Mouse (Mus musculus) mesoderm, embryonic 11.5 days (tissue): ENCODE measurements around the gene Slc25a33.

ENCODE experiments used
- DNase-seq: peaks from one replicate; pipeline ENCODE4 v3.0.0-alpha.2; 2012; ENCODE audit warnings: low read depth, low spot score

Slc25a33 gene

DNA sequence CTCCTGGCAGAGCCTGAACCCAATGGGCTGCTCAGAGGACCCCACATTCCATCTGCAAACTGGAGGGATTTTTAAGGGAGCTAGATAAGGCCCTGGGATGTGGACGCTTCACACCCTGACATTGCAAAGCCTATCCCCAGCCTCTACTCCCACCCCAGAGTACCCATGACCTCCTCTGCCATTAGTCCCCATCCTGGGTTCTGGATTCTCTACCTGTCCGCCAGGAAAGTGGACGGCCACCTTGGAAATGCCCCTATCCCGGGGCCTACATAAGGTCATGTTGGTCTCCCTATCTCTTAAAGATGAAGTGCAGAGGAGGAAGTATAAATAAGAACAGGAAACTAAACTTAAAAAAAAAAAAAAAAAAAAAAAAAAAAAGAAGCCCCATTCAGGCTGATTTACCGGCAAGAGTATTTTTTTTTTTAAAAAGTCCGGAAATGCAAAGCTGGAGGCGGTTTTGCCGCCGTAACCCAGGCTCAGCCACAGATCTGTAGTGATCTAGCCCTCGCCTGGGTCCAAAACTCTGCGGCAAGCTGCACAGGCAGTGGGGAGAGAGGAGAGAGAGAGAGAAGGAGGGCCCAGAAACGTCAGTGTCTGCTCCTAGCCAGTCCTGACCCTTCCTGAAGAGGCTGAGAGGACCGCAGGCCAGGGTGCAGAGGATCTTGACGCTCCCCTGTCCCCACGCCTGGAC lies 76.4 kb downstream of the Slc25a33 start:
- no peak for DNase-seq

GRCm38 (mm10) chr4:149696189-149696971 lies 77.7 kb downstream of the Slc25a33 start:
- peak; percentile 34 for DNase-seq
